Mouse (Mus musculus): ENCODE data around the gene Naa80. TPM values are rescaled to one million over a fixed set of nuclear protein-coding genes. Genes with fewer than 3 reads are reported as not detected.

The Naa80 gene
- polyA plus RNA-seq, 1 experiment from 2014 or later, result 12.3 TPM

DNA sequence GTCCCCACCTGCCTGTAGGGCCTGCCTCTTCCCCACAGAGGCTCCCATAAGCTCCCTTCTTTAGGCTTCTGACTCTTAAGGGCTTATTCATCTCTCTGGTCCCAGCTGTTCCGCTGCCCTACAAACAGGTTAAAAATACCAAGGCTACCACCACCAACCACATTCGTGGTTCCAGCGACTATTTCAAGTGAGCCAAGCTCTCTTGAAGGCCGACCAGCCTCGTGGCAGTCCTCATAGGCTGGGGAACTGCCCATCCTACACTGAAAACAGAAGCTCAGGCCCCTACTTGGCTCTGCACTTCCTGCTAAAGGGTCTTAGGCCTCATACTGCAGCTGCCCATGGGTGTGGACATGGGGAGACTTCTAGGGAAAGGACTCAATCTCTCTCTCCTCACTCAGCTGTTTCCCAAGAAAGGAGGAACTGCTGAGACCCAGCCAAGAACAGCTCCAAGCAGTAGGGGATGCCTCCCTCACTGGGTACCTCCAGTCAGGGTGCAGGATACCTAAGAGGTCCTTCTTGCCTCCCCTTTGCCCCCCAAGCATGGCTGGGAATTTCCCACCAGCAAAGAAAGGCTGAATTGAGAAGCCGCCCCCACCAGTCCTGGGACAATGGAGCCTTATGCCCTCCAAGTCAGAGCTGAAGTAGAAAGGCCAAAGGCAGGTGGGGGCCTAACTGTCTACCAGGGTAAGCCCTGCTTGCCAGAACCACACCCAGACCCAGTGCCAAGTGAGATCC lies 32.9 kb downstream of the Naa80 start:
- H3K36me3 ChIP-seq (replicated peaks), result peaks cover 31% of the 10 kb centered on the region
- peaks cover 52% of the 10 kb centered on the region for H3K4me1 ChIP-seq (replicated peaks)
- H3K27ac ChIP-seq (replicated peaks), result peak overlapping the region; percentile 80
- H3K9ac ChIP-seq, result peak overlapping the region; percentile 74
- no peaks in the 10 kb centered on the region for H3K27me3 ChIP-seq
- H3K4me2 ChIP-seq, result peak overlapping the region; percentile 96
- WGBS (ENCODE audit: insufficient replicate concordance), result 38% methylated on average over 6 of the region's 6 CpGs
- H3K4me3 ChIP-seq (replicated peaks), result peak overlapping the region; percentile 64
- H3K9me3 ChIP-seq (replicated peaks), result no peaks in the 10 kb centered on the region
- ATAC-seq (ENCODE audit: insufficient read depth), result no peak

DNA sequence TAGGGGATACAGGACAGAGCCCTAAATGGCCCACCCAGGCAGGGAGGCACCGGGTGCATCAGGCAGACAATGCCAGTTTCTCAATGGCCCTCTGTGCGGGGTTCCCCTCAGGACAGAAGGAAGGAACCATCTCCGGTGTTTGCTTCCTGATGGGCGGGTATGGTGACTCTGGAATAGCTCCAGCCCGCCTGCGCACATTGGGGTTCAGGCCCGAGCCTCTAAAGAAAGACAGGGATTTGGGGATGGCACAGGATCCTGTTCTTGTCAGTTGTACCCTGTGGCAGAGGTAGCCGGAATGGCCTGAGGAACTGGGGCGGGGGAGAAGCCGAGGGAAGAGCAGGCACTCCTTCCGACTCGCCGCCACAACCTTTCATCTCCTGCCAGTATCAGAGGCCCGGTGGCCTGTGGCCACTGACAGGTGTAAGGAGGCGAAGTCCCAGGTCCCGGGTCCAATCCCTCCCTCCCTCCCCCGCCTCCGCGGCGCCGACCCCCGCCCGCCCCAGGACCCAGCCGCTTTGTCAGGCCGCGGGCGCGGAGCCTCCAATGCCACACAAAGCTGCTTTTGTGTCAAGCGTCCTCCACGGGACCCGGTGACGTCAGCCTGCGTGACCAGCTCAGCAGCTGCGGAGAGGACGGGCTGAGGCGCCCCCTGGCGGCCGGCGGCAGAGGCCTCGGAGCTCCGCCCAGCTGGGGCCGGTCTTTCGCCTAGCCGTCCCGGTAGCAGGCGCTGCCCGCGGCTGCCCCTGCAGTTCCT lies 33.7 kb downstream of the Naa80 start:
- H3K4me2 ChIP-seq, result peak overlapping the region; percentile 96
- H3K27me3 ChIP-seq, result no peaks in the 10 kb centered on the region
- H3K9me3 ChIP-seq (replicated peaks), result no peaks in the 10 kb centered on the region
- H3K4me1 ChIP-seq (replicated peaks), result peaks cover 44% of the 10 kb centered on the region
- H3K27ac ChIP-seq (replicated peaks), result peak overlapping the region; percentile 80
- H3K4me3 ChIP-seq (replicated peaks), result peak overlapping the region; percentile 64
- peak; percentile 93 for ATAC-seq (ENCODE audit: insufficient read depth)
- H3K36me3 ChIP-seq (replicated peaks), result peaks cover 38% of the 10 kb centered on the region
- 3% methylated on average over 48 of the region's 48 CpGs for WGBS (ENCODE audit: insufficient replicate concordance)
- H3K9ac ChIP-seq, result peak overlapping the region; percentile 74

DNA sequence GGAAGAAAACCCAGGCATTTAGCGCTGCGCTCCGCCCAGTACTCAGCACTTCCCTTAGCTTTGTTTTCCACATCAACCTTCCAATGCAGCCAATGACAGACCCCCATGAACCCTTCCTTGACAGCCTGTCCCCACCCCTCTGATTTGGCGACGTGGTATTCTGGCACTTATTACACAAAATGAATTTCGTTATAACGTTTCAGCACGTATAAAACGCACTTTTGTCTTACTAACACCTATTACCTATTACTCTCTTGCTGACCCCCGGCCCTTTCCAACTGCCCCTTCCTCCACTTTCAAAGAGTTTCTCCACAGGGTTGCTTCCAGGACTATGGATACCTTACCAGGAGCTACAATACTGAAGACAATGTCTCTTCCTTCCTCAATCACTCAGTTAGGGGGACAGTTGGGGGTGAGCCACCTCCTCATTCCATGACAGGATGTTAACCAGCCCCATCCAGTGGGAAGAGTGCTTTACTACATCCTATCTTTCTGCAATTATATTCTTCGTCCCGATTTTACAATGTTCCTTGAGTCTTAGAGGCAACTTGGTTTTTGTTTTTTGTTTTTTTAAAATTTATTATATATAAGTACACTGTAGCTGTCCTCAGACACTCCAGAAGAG lies 34.4 kb downstream of the Naa80 start:
- Histone ChIP-seq H3K9ac (peak overlapping the region; percentile 74), H3K4me2 (peak overlapping the region; percentile 96), H3K4me3 (replicated peaks) (peak overlapping the region; percentile 64), H3K4me1 (replicated peaks) (peaks cover 37% of the 10 kb centered on the region), H3K36me3 (replicated peaks) (peaks cover 44% of the 10 kb centered on the region), H3K27ac (replicated peaks) (peak overlapping the region; percentile 80), H3K9me3 (replicated peaks) (no peaks in the 10 kb centered on the region), H3K27me3 (no peaks in the 10 kb centered on the region)
- WGBS (ENCODE audit: insufficient replicate concordance), result 10% methylated on average over 12 of the region's 12 CpGs
- ATAC-seq (ENCODE audit: insufficient read depth), result peak; percentile 21; the same call in 1 of the 2 replicates

DNA sequence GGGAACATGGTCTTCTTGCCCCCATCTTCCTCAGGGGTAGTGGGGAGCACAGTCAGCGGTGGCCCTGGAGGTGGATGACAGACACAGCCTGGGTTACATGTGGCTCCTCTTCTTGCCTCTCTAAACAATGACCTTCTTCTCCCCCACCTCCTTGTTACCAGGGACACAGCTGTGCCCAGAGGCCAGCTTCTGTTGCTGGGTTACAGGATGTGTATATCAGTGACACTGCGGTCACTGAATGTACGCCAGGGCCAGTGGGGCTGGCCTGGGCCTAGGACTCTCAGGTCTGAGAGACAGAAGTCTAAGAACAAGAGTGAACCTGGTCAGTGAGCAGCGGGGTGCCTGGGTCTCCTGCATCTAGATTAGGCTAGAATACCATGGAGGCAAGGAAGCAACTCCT lies 36.3 kb downstream of the Naa80 start:
- Histone ChIP-seq H3K9ac (no peak overlapping the region), H3K4me2 (no peak overlapping the region), H3K27me3 (no peaks in the 10 kb centered on the region), H3K9me3 (replicated peaks) (no peaks in the 10 kb centered on the region), H3K4me3 (replicated peaks) (no peak overlapping the region), H3K27ac (replicated peaks) (no peak overlapping the region), H3K4me1 (replicated peaks) (peaks cover 49% of the 10 kb centered on the region), H3K36me3 (replicated peaks) (peaks cover 64% of the 10 kb centered on the region)
- WGBS (ENCODE audit: insufficient replicate concordance), result 79% methylated on average over 4 of the region's 4 CpGs
- ATAC-seq (ENCODE audit: insufficient read depth), result no peak

DNA sequence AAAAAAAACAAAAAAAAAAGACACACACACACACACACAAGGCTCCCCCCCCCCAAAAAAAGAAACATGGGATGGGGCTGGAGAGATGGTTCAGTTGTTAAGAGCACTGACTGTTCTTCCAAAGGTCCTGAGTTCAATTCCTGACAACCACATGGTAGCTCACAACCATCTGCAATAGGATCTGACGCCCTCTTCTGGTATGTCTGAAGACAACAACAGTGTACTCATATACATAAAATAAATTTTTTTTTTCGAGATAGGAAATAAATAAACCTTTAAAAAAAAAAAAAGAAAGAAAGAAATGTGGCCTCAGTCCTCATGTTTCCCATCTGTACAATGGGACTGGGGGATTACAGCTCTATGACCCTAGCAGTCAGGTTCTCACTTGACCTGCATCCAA lies 38.8 kb downstream of the Naa80 start:
- 55% methylated on average over 2 of the region's 2 CpGs for WGBS (ENCODE audit: insufficient replicate concordance)
- no peaks in the 10 kb centered on the region for H3K9me3 ChIP-seq (replicated peaks)
- no peak overlapping the region for H3K27ac ChIP-seq (replicated peaks)
- no peaks in the 10 kb centered on the region for H3K27me3 ChIP-seq
- H3K4me3 ChIP-seq (replicated peaks), result no peak overlapping the region
- no peak overlapping the region for H3K4me2 ChIP-seq
- no peak for ATAC-seq (ENCODE audit: insufficient read depth)
- H3K4me1 ChIP-seq (replicated peaks), result peaks cover 44% of the 10 kb centered on the region
- peaks cover 75% of the 10 kb centered on the region for H3K36me3 ChIP-seq (replicated peaks)
- H3K9ac ChIP-seq, result no peak overlapping the region

DNA sequence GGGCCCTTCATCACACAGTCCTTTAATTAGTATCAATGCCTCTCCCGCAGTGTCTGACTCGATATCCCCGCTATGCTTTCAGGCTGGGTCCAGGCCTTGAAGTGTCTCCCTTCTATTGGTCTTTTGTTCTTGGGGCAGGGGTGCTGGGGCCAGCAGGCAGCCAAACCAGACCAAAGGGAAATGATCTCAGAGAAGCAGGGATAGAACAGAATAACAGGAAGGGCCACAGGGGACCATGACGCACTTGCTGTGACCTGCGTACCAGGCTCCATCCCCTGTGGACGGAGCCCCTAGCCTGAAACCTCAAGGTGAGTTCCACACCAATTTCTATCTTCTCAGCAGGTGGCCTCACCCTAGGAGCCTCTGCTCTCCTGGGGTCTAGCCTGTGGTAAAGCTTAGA lies 39.4 kb downstream of the Naa80 start:
- no peak overlapping the region for H3K9ac ChIP-seq
- no peak for ATAC-seq (ENCODE audit: insufficient read depth)
- H3K27me3 ChIP-seq, result no peaks in the 10 kb centered on the region
- no peak overlapping the region for H3K4me3 ChIP-seq (replicated peaks)
- 91% methylated on average over 6 of the region's 6 CpGs for WGBS (ENCODE audit: insufficient replicate concordance)
- H3K36me3 ChIP-seq (replicated peaks), result peaks cover 80% of the 10 kb centered on the region
- peak overlapping the region; percentile 78 for H3K27ac ChIP-seq (replicated peaks)
- no peaks in the 10 kb centered on the region for H3K9me3 ChIP-seq (replicated peaks)
- H3K4me1 ChIP-seq (replicated peaks), result peaks cover 38% of the 10 kb centered on the region
- no peak overlapping the region for H3K4me2 ChIP-seq

DNA sequence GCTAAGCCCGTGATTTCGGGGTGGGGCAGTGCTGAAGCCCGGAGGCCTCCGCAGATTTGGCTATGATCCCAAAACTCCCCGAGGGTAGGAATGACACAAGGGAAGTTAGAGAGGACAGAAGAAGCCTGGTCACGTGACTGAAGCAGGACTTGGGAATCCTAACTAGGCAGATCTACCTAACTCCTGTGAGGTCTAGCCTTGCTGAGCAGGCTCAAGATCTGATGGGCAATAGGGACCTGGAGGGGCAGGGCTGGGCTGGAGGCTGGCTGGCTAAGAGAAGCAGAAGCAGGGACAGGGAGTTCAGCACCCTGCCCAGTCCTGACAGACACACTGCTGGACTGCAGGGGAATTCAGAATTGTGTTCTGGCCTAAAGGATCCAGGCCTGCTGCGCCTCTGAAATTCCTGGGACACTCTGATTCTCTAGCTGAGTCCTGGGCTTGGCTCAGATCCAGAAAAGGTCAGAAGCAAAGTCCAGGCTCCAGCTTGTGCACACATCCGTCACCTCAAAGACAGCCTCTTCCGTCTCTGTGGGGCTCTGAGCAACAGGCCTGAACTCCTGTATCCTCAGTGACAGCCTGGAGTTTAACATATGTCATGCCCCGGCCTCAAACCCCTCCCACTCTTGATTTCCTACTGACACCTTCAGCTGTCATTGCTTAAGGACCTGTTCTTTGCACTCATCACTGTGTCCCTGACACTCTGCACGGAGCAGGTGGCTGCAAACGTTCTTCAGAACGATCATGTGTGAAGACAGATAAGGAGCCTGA lies 40.3 kb downstream of the Naa80 start:
- 52% methylated on average over 13 of the region's 13 CpGs for WGBS (ENCODE audit: insufficient replicate concordance)
- Histone ChIP-seq H3K4me2 (no peak overlapping the region), H3K9me3 (replicated peaks) (no peaks in the 10 kb centered on the region), H3K27ac (replicated peaks) (peak overlapping the region; percentile 78), H3K4me1 (replicated peaks) (peaks cover 33% of the 10 kb centered on the region), H3K9ac (no peak overlapping the region), H3K36me3 (replicated peaks) (peaks cover 79% of the 10 kb centered on the region), H3K4me3 (replicated peaks) (no peak overlapping the region), H3K27me3 (no peaks in the 10 kb centered on the region)
- ATAC-seq (ENCODE audit: insufficient read depth), result peak; percentile 70

DNA sequence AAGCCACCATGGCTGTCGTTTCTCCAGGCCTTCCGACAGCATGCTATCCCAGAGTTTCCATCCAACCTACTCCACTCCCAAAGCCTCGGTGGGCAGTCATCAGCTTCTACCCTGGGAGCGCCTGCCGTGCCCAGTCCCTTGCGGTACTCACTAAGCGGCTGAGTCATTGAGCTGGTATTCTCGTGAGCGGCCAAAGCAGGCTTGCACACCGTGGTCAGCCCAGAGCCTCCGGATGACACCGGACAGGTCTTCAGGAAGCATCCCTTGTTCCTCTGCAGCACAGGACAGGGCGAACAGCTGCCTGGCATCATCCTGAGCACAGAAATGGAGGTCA lies 40.8 kb downstream of the Naa80 start:
- H3K4me2 ChIP-seq, result no peak overlapping the region
- no peak overlapping the region for H3K9ac ChIP-seq
- H3K36me3 ChIP-seq (replicated peaks), result peaks cover 79% of the 10 kb centered on the region
- no peaks in the 10 kb centered on the region for H3K27me3 ChIP-seq
- ATAC-seq (ENCODE audit: insufficient read depth), result peak; percentile 23
- H3K4me1 ChIP-seq (replicated peaks), result peaks cover 37% of the 10 kb centered on the region
- 64% methylated on average over 13 of the region's 13 CpGs for WGBS (ENCODE audit: insufficient replicate concordance)
- no peaks in the 10 kb centered on the region for H3K9me3 ChIP-seq (replicated peaks)
- peak overlapping the region; percentile 78 for H3K27ac ChIP-seq (replicated peaks)
- no peak overlapping the region for H3K4me3 ChIP-seq (replicated peaks)

DNA sequence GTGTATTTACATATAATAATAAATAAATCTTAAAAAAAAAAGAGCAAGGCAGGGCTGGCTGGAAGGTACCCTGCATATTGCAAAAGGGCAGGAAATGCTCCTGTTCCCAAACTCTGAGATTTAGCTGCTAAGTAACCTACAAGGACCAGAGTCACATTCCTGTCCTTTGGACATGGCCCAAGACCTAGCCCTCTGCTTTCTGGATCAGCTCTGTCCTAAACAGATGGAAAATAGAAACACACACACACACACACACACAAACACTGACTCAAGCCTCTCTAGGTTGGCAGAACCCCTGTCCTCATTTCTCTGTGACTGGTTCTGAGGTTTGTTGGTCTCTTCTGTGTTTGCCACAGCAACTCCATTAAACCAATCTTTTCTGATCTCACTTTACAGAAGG lies 42.3 kb downstream of the Naa80 start:
- no peak overlapping the region for H3K4me2 ChIP-seq
- peaks cover 51% of the 10 kb centered on the region for H3K4me1 ChIP-seq (replicated peaks)
- no peak overlapping the region for H3K4me3 ChIP-seq (replicated peaks)
- no peaks in the 10 kb centered on the region for H3K9me3 ChIP-seq (replicated peaks)
- no peak for ATAC-seq (ENCODE audit: insufficient read depth)
- peaks cover 79% of the 10 kb centered on the region for H3K36me3 ChIP-seq (replicated peaks)
- H3K27me3 ChIP-seq, result no peaks in the 10 kb centered on the region
- no peak overlapping the region for H3K9ac ChIP-seq
- H3K27ac ChIP-seq (replicated peaks), result no peak overlapping the region

DNA sequence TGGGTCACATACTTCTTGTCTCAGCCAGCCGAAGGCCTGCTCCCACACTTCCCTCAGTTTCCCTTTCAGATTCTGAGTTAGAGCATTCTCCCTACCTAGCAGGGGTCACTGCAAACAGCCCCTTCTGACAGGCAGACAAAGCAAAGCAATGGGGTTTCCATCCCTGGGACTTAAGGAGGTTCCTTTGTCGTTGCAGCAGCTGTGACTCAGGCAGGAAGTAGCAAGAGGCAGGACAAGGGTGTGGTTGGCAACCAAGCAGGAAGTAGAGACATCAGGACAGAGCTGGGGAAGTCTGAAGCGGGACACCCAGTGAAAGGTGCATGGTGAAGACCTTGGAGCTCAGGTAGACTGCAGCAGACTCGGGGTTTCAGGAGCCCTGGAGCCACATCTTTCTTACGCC lies 45.9 kb downstream of the Naa80 start:
- no peak overlapping the region for H3K9ac ChIP-seq
- H3K4me3 ChIP-seq (replicated peaks), result no peak overlapping the region
- H3K27me3 ChIP-seq, result no peaks in the 10 kb centered on the region
- H3K4me1 ChIP-seq (replicated peaks), result peaks cover 72% of the 10 kb centered on the region
- H3K36me3 ChIP-seq (replicated peaks), result peaks cover 60% of the 10 kb centered on the region
- no peaks in the 10 kb centered on the region for H3K9me3 ChIP-seq (replicated peaks)
- H3K4me2 ChIP-seq, result peak overlapping the region; percentile 27; the same call in 1 of the 2 replicates
- 45% methylated on average over 5 of the region's 5 CpGs for WGBS (ENCODE audit: insufficient replicate concordance)
- H3K27ac ChIP-seq (replicated peaks), result peak overlapping the region; percentile 42
- no peak for ATAC-seq (ENCODE audit: insufficient read depth)

DNA sequence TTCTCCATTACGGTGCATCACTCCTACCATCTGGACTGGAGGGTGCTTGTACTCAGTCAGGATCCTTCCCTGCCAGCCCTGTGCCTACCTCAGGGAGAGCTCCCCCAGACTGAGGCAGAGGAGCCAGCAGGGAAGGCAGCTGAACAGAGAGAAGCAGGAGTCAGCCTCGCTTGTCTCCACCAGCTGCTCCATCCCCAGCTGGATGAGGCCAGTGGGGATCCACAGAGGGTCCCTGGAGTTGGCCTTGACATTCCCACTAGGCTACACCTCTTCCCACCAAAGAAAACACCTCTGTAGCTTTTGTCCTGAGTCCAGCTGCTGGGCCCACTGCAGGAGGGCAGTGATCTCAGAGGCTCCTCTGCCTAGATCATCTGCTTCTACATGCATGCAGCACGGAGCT lies 46.3 kb downstream of the Naa80 start:
- no peak overlapping the region; the same call in 1 of the 2 replicates for H3K9ac ChIP-seq
- peak overlapping the region; percentile 27; the same call in 1 of the 2 replicates for H3K4me2 ChIP-seq
- peak overlapping the region; percentile 42 for H3K27ac ChIP-seq (replicated peaks)
- H3K9me3 ChIP-seq (replicated peaks), result no peaks in the 10 kb centered on the region
- WGBS (ENCODE audit: insufficient replicate concordance), result 69% methylated on average over 3 of the region's 3 CpGs
- H3K27me3 ChIP-seq, result no peaks in the 10 kb centered on the region
- peaks cover 56% of the 10 kb centered on the region for H3K36me3 ChIP-seq (replicated peaks)
- no peak for ATAC-seq (ENCODE audit: insufficient read depth)
- H3K4me1 ChIP-seq (replicated peaks), result peaks cover 72% of the 10 kb centered on the region
- no peak overlapping the region for H3K4me3 ChIP-seq (replicated peaks)

All from liver, embryonic 15.5 days (tissue).